Mouse (Mus musculus): ENCODE results near the gene Cacna1e.

Gene Cacna1e

GRCm38 (mm10) chr1:154707584-154708290, 176.6 kb downstream of the Cacna1e start:
- no peak for DNase-seq (ENCODE audit: low spot score in 2 of 2)

- DNase-seq (ENCODE audit: low spot score in 2 of 2), result no peak
Observed at GRCm38 (mm10) chr1:154706974-154707373, 177.3 kb downstream of the Cacna1e start.

- DNase-seq (ENCODE audit: low spot score in 2 of 2), result no peak
Observed at GRCm38 (mm10) chr1:154705882-154706565, 178.3 kb downstream of the Cacna1e start.

GRCm38 (mm10) chr1:154704558-154705185, 179.6 kb downstream of the Cacna1e start:
- no peak for DNase-seq (ENCODE audit: low spot score in 2 of 2)

GRCm38 (mm10) chr1:154702623-154703022, 181.7 kb downstream of the Cacna1e start:
- peak in 1 of 2 experiments; percentile 65 for DNase-seq (ENCODE audit: low spot score in 2 of 2)

GRCm38 (mm10) chr1:154688876-154689665, 195.2 kb downstream of the Cacna1e start:
- peak in 1 of 2 experiments; percentile 43 for DNase-seq (ENCODE audit: low spot score in 2 of 2)

- DNase-seq (ENCODE audit: low spot score in 2 of 2), result no peak
Observed at GRCm38 (mm10) chr1:154686861-154687260, 197.4 kb downstream of the Cacna1e start.

- DNase-seq (ENCODE audit: low spot score in 2 of 2), result no peak
Observed at GRCm38 (mm10) chr1:154683477-154684106, 200.7 kb downstream of the Cacna1e start.

GRCm38 (mm10) chr1:154678989-154679388, 205.3 kb downstream of the Cacna1e start:
- no peak for DNase-seq (ENCODE audit: low spot score in 2 of 2)

- no peak for DNase-seq (ENCODE audit: low spot score in 2 of 2)
Observed at GRCm38 (mm10) chr1:154678151-154678550, 206.2 kb downstream of the Cacna1e start.

- DNase-seq (ENCODE audit: low spot score in 2 of 2), result no peak
Observed at GRCm38 (mm10) chr1:154677677-154678076, 206.6 kb downstream of the Cacna1e start.

GRCm38 (mm10) chr1:154663721-154664120, 220.6 kb downstream of the Cacna1e start:
- DNase-seq (ENCODE audit: low spot score in 2 of 2), result no peak

GRCm38 (mm10) chr1:154661977-154662376, 222.3 kb downstream of the Cacna1e start:
- DNase-seq (ENCODE audit: low spot score in 2 of 2), result peak; percentile 44 to 77

GRCm38 (mm10) chr1:154661221-154661864, 223.0 kb downstream of the Cacna1e start:
- DNase-seq (ENCODE audit: low spot score in 2 of 2), result peak; percentile 86 to 90

- no peak for DNase-seq (ENCODE audit: low spot score in 2 of 2)
Observed at GRCm38 (mm10) chr1:154657366-154657765, 226.9 kb downstream of the Cacna1e start.

GRCm38 (mm10) chr1:154653951-154654350, 230.3 kb downstream of the Cacna1e start:
- DNase-seq (ENCODE audit: low spot score in 2 of 2), result no peak

GRCm38 (mm10) chr1:154646156-154646950, 237.9 kb downstream of the Cacna1e start:
- DNase-seq (ENCODE audit: low spot score in 2 of 2), result no peak

- DNase-seq (ENCODE audit: low spot score in 2 of 2), result no peak
Observed at GRCm38 (mm10) chr1:154637821-154638220, 246.5 kb downstream of the Cacna1e start.

GRCm38 (mm10) chr1:154635766-154636165, 248.5 kb downstream of the Cacna1e start:
- peak; percentile 52 to 63 for DNase-seq (ENCODE audit: low spot score in 2 of 2)

- no peak for DNase-seq (ENCODE audit: low spot score in 2 of 2)
Observed at GRCm38 (mm10) chr1:154632886-154633285, 251.4 kb downstream of the Cacna1e start.
